Mouse (Mus musculus) kidney, adult 2 months (tissue): ENCODE measurements around the gene RPS10-NUDT3.

ENCODE experiments used
- CTCF ChIP-seq: fragments of 200-500 bp; conservative IDR thresholded peaks from 2 replicates; pipeline ENCODE4 v1.5.1; 2011; ENCODE audit warnings: low read depth, mild to moderate bottlenecking, control low read depth, low read length, moderate library complexity, mixed read lengths; ENCODE audit not compliant: insufficient read depth, insufficient read length
- POLR2A ChIP-seq: fragments of 200-500 bp; IDR thresholded peaks from one replicate; pipeline ENCODE4 v1.6.1; 2011; ENCODE audit warnings: low read depth, low read length, control low read depth

GRCm38 (mm10) chr17:27575116-27575776, 59.8 kb downstream of the RPS10-NUDT3 start:
- TF ChIP-seq POLR2A (no peak), CTCF (no peak)
